ENCODE assay signal across 12 mouse cellular contexts in genomic region chr7:24504004-24504403, GRCm38 (mm10). TPM values are rescaled to one million over a fixed set of nuclear protein-coding genes. Genes with fewer than 3 reads are reported as not detected.
DNase-seq lines count a peak whose midpoint lies in the region; ATAC-seq lines count a peak whose summit lies in the region.
"Had no signal": no experiment of that assay in that cellular context is flagged by ENCODE, and none has a peak within 500 bp of the region (broad histone marks: within the 10 kb centered on the region; RNA-seq: fewer than 3 reads in every experiment).

No protein-coding gene starts in this region.

- H3K9ac ChIP-seq in forebrain, embryonic 13.5 days: no peak overlapping the region
- no peak overlapping the region for H3K9ac ChIP-seq in kidney, embryonic 15.5 days
- H3K9ac ChIP-seq in kidney, embryonic 16.5 days (replicated peaks; ENCODE audit: low read length): no peak overlapping the region
- H3K9ac ChIP-seq in embryonic facial prominence, embryonic 13.5 days: no peak overlapping the region
- H3K9ac ChIP-seq in liver, embryonic 15.5 days: no peak overlapping the region

- DNase-seq in forebrain, embryonic 10.5 days (ENCODE audit: extremely low spot score, low spot score): no peak
- DNase-seq in left cerebral cortex, adult 9 months (ENCODE audit: low spot score in 2 of 2): no peak
- DNase-seq in kidney, adult 8-10 months: no peak
- DNase-seq: gastrocnemius, postnatal 14 days had no signal

- H3K36me3 ChIP-seq in forebrain, embryonic 10.5 days (replicated peaks): peaks cover 39% of the 10 kb centered on the region
- peaks cover 47% of the 10 kb centered on the region for H3K36me3 ChIP-seq in forebrain, embryonic 13.5 days (ENCODE audit: poor library complexity, severe bottlenecking)
- H3K36me3 ChIP-seq in kidney, embryonic 15.5 days: no peaks in the 10 kb centered on the region; the same call in 1 of the 2 replicates
- H3K36me3 ChIP-seq in kidney, embryonic 16.5 days (ENCODE audit: insufficient read depth, low read length): no peaks in the 10 kb centered on the region
- 0 out of 2 replicates have a peak, but pooled peaks cover 8% of the 10 kb centered on the region for H3K36me3 ChIP-seq in embryonic facial prominence, embryonic 13.5 days
- no peaks in the 10 kb centered on the region for H3K36me3 ChIP-seq in liver, embryonic 15.5 days (replicated peaks)

- WGBS in forebrain, embryonic 10.5 days: 19% methylated on average over 10 of the region's 10 CpGs
- WGBS in forebrain, embryonic 13.5 days: 35% methylated on average over 10 of the region's 10 CpGs
- WGBS in kidney, embryonic 15.5 days: 31% methylated on average over 10 of the region's 10 CpGs
- WGBS in kidney, embryonic 16.5 days: 18% methylated on average over 10 of the region's 10 CpGs
- 22% methylated on average over 6 of the region's 10 CpGs for WGBS in embryonic facial prominence, embryonic 13.5 days
- 21% methylated on average over 10 of the region's 10 CpGs for WGBS in liver, embryonic 15.5 days (ENCODE audit: insufficient replicate concordance)

- peaks cover 11% of the 10 kb centered on the region for H3K9me3 ChIP-seq in forebrain, embryonic 10.5 days
- no peaks in the 10 kb centered on the region for H3K9me3 ChIP-seq in forebrain, embryonic 13.5 days (replicated peaks)
- no peaks in the 10 kb centered on the region for H3K9me3 ChIP-seq in kidney, embryonic 15.5 days (replicated peaks)
- H3K9me3 ChIP-seq in kidney, embryonic 16.5 days (ENCODE audit: low read length): 0 out of 2 replicates have a peak, but pooled peaks cover 4% of the 10 kb centered on the region
- H3K9me3 ChIP-seq in embryonic facial prominence, embryonic 13.5 days: 0 out of 2 replicates have a peak, but pooled peaks cover 3% of the 10 kb centered on the region
- H3K9me3 ChIP-seq in liver, embryonic 15.5 days (replicated peaks): no peaks in the 10 kb centered on the region

- ATAC-seq in forebrain, embryonic 13.5 days: no peak
- no peak for ATAC-seq in kidney, embryonic 15.5 days (replicated peaks; ENCODE audit: low FRiP score)
- no peak for ATAC-seq in kidney, embryonic 16.5 days (ENCODE audit: low FRiP score, low TSS enrichment)
- no peak for ATAC-seq in embryonic facial prominence, embryonic 13.5 days (ENCODE audit: insufficient number of reproducible peaks, insufficient read depth, low FRiP score, low TSS enrichment, low read depth)
- no peak for ATAC-seq in liver, embryonic 15.5 days (ENCODE audit: insufficient read depth)
- ATAC-seq: intestine, embryonic 16.5 days; lung, postnatal 0 days had no signal

- H3K27ac ChIP-seq in forebrain, embryonic 10.5 days: peak overlapping the region; percentile 40; the same call in 1 of the 2 replicates
- no peak overlapping the region; the same call in 1 of the 2 replicates for H3K27ac ChIP-seq in forebrain, embryonic 13.5 days
- H3K27ac ChIP-seq in kidney, embryonic 15.5 days: no peak overlapping the region
- no peak overlapping the region for H3K27ac ChIP-seq in kidney, embryonic 16.5 days (ENCODE audit: low read length)
- H3K27ac ChIP-seq in embryonic facial prominence, embryonic 13.5 days: no peak overlapping the region
- H3K27ac ChIP-seq in liver, embryonic 15.5 days (replicated peaks): no peak overlapping the region

- H3K4me2 ChIP-seq in forebrain, embryonic 13.5 days: no peak overlapping the region
- H3K4me2 ChIP-seq in kidney, embryonic 15.5 days: peak overlapping the region; percentile 5; the same call in 1 of the 2 replicates
- no peak overlapping the region for H3K4me2 ChIP-seq in kidney, embryonic 16.5 days (replicated peaks; ENCODE audit: low read depth, low read length)
- peak overlapping the region; percentile 40 for H3K4me2 ChIP-seq in embryonic facial prominence, embryonic 13.5 days
- peak overlapping the region; percentile 23; the same call in 1 of the 2 replicates for H3K4me2 ChIP-seq in liver, embryonic 15.5 days

- H3K27me3 ChIP-seq in forebrain, embryonic 10.5 days (ENCODE audit: poor library complexity, severe bottlenecking): peaks cover 51% of the 10 kb centered on the region
- H3K27me3 ChIP-seq in forebrain, embryonic 13.5 days: no peaks in the 10 kb centered on the region
- H3K27me3 ChIP-seq in kidney, embryonic 15.5 days: peaks cover 34% of the 10 kb centered on the region
- H3K27me3 ChIP-seq in kidney, embryonic 16.5 days (ENCODE audit: insufficient read depth, low read length): peaks cover 16% of the 10 kb centered on the region
- peaks cover 31% of the 10 kb centered on the region for H3K27me3 ChIP-seq in embryonic facial prominence, embryonic 13.5 days
- H3K27me3 ChIP-seq in liver, embryonic 15.5 days: peaks cover 82% of the 10 kb centered on the region

- H3K4me3 ChIP-seq in forebrain, embryonic 10.5 days: no peak overlapping the region
- H3K4me3 ChIP-seq in forebrain, embryonic 13.5 days: no peak overlapping the region
- H3K4me3 ChIP-seq in kidney, embryonic 15.5 days (replicated peaks): no peak overlapping the region
- H3K4me3 ChIP-seq in kidney, embryonic 16.5 days (ENCODE audit: low read length): no peak overlapping the region
- H3K4me3 ChIP-seq in embryonic facial prominence, embryonic 13.5 days: no peak overlapping the region
- no peak overlapping the region for H3K4me3 ChIP-seq in liver, embryonic 15.5 days (replicated peaks)

- peaks cover 59% of the 10 kb centered on the region for H3K4me1 ChIP-seq in forebrain, embryonic 10.5 days
- H3K4me1 ChIP-seq in forebrain, embryonic 13.5 days: peaks cover 47% of the 10 kb centered on the region
- H3K4me1 ChIP-seq in kidney, embryonic 15.5 days: peaks cover 56% of the 10 kb centered on the region
- H3K4me1 ChIP-seq in kidney, embryonic 16.5 days (ENCODE audit: insufficient read depth, low read length): peaks cover 39% of the 10 kb centered on the region
- H3K4me1 ChIP-seq in embryonic facial prominence, embryonic 13.5 days: peaks cover 50% of the 10 kb centered on the region
- H3K4me1 ChIP-seq in liver, embryonic 15.5 days (replicated peaks): peaks cover 47% of the 10 kb centered on the region

RNA-seq across cellular contexts. Expression of gene Zfp428, which starts 2.8 kb away (rescaled TPM):
- 111 and 113 TPM in 2 replicates for polyA plus RNA-seq in forebrain, embryonic 10.5 days (2016; fragmentation: Nextera tagmentation; extraction: Ambion mirVana)
- polyA plus RNA-seq in forebrain, embryonic 13.5 days (2015; fragmentation: Nextera tagmentation; extraction: Ambion mirVana): 214 and 220 TPM in 2 replicates
- 61.6 and 66.6 TPM in 2 replicates for polyA plus RNA-seq in kidney, embryonic 15.5 days (2015; fragmentation: Nextera tagmentation; extraction: Ambion mirVana)
- 60.5 and 67.6 TPM in 2 replicates for polyA plus RNA-seq in kidney, embryonic 16.5 days (2015; fragmentation: Nextera tagmentation; extraction: Ambion mirVana)
- polyA plus RNA-seq in embryonic facial prominence, embryonic 13.5 days (2015; fragmentation: Nextera tagmentation; extraction: Ambion mirVana): 95.8 and 96.3 TPM in 2 replicates
- 4.2 and 4.5 TPM in 2 replicates for polyA plus RNA-seq in liver, embryonic 15.5 days (2015; fragmentation: Nextera tagmentation; extraction: Ambion mirVana)

RNA-seq across cellular contexts. Expression of gene AC161166.1, which starts 8.3 kb away (rescaled TPM):
- polyA plus RNA-seq in forebrain, embryonic 10.5 days (2016; fragmentation: Nextera tagmentation; extraction: Ambion mirVana): 0.82 and 1.3 TPM in 2 replicates
- polyA plus RNA-seq in forebrain, embryonic 13.5 days (2015; fragmentation: Nextera tagmentation; extraction: Ambion mirVana): 0.97 and 1.1 TPM in 2 replicates
- 0.48 and 0.68 TPM in 2 replicates for polyA plus RNA-seq in kidney, embryonic 15.5 days (2015; fragmentation: Nextera tagmentation; extraction: Ambion mirVana)
- polyA plus RNA-seq in kidney, embryonic 16.5 days (2015; fragmentation: Nextera tagmentation; extraction: Ambion mirVana): 0.42 and 0.80 TPM in 2 replicates
- polyA plus RNA-seq in embryonic facial prominence, embryonic 13.5 days (2015; fragmentation: Nextera tagmentation; extraction: Ambion mirVana): 0.53 and 0.89 TPM in 2 replicates
- polyA plus RNA-seq in liver, embryonic 15.5 days (2015; fragmentation: Nextera tagmentation; extraction: Ambion mirVana): not detected in 2 replicates
- polyA plus RNA-seq: urinary bladder, adult 2 months had no signal

RNA-seq across cellular contexts. Expression of gene Cadm4, which starts 22.2 kb away (rescaled TPM):
- 9.3 and 10.0 TPM in 2 replicates for polyA plus RNA-seq in forebrain, embryonic 10.5 days (2016; fragmentation: Nextera tagmentation; extraction: Ambion mirVana)
- polyA plus RNA-seq in forebrain, embryonic 13.5 days (2015; fragmentation: Nextera tagmentation; extraction: Ambion mirVana): 45.8 and 47.0 TPM in 2 replicates
- 6.8 and 7.3 TPM in 2 replicates for polyA plus RNA-seq in kidney, embryonic 15.5 days (2015; fragmentation: Nextera tagmentation; extraction: Ambion mirVana)
- 4.3 and 6.6 TPM in 2 replicates for polyA plus RNA-seq in kidney, embryonic 16.5 days (2015; fragmentation: Nextera tagmentation; extraction: Ambion mirVana)
- 6.7 and 7.9 TPM in 2 replicates for polyA plus RNA-seq in embryonic facial prominence, embryonic 13.5 days (2015; fragmentation: Nextera tagmentation; extraction: Ambion mirVana)
- 0.20 and 0.25 TPM in 2 replicates for polyA plus RNA-seq in liver, embryonic 15.5 days (2015; fragmentation: Nextera tagmentation; extraction: Ambion mirVana)

RNA-seq across cellular contexts. Expression of gene Irgq, which starts 26.5 kb away (rescaled TPM):
- polyA plus RNA-seq in forebrain, embryonic 10.5 days (2016; fragmentation: Nextera tagmentation; extraction: Ambion mirVana): 6.9 and 7.3 TPM in 2 replicates
- polyA plus RNA-seq in forebrain, embryonic 13.5 days (2015; fragmentation: Nextera tagmentation; extraction: Ambion mirVana): 15.1 and 17.4 TPM in 2 replicates
- 7.4 and 8.3 TPM in 2 replicates for polyA plus RNA-seq in kidney, embryonic 15.5 days (2015; fragmentation: Nextera tagmentation; extraction: Ambion mirVana)
- 7.2 and 7.8 TPM in 2 replicates for polyA plus RNA-seq in kidney, embryonic 16.5 days (2015; fragmentation: Nextera tagmentation; extraction: Ambion mirVana)
- 9.6 and 10.2 TPM in 2 replicates for polyA plus RNA-seq in embryonic facial prominence, embryonic 13.5 days (2015; fragmentation: Nextera tagmentation; extraction: Ambion mirVana)
- polyA plus RNA-seq in liver, embryonic 15.5 days (2015; fragmentation: Nextera tagmentation; extraction: Ambion mirVana): 1.6 and 2.0 TPM in 2 replicates

RNA-seq across cellular contexts. Expression of gene Plaur, which starts 41.7 kb away (rescaled TPM):
- 1.1 and 1.3 TPM in 2 replicates for polyA plus RNA-seq in forebrain, embryonic 10.5 days (2016; fragmentation: Nextera tagmentation; extraction: Ambion mirVana)
- polyA plus RNA-seq in forebrain, embryonic 13.5 days (2015; fragmentation: Nextera tagmentation; extraction: Ambion mirVana): 1.3 TPM in 2 replicates
- polyA plus RNA-seq in kidney, embryonic 15.5 days (2015; fragmentation: Nextera tagmentation; extraction: Ambion mirVana): 14.4 and 15.3 TPM in 2 replicates
- polyA plus RNA-seq in kidney, embryonic 16.5 days (2015; fragmentation: Nextera tagmentation; extraction: Ambion mirVana): 16.3 and 18.5 TPM in 2 replicates
- polyA plus RNA-seq in embryonic facial prominence, embryonic 13.5 days (2015; fragmentation: Nextera tagmentation; extraction: Ambion mirVana): 2.6 and 3.8 TPM in 2 replicates
- polyA plus RNA-seq in liver, embryonic 15.5 days (2015; fragmentation: Nextera tagmentation; extraction: Ambion mirVana): 5.8 and 6.5 TPM in 2 replicates

Comparison
In these comparisons a context has a peak if more than half of its experiments do, and no peak if none do; other contexts are left out.
1. H3K4me2 ChIP-seq: peak in kidney, embryonic 15.5 days (single experiment), embryonic facial prominence, embryonic 13.5 days (single experiment) and liver, embryonic 15.5 days (single experiment); none in forebrain, embryonic 13.5 days (single experiment) and kidney, embryonic 16.5 days (single experiment).
2. RNA of gene Zfp428, which starts 2.8 kb away (polyA plus RNA-seq): 214 to 220 TPM in forebrain, embryonic 13.5 days, 111 to 113 TPM in forebrain, embryonic 10.5 days, 95.8 to 96.3 TPM in embryonic facial prominence, embryonic 13.5 days, 60.5 to 67.6 TPM in kidney, embryonic 16.5 days and 61.6 to 66.6 TPM in kidney, embryonic 15.5 days; 4.2 to 4.5 TPM in liver, embryonic 15.5 days; every median in the first group is over 10 times any median in the second.